Mouse (Mus musculus) layer of hippocampus, adult 18-20 months (tissue): ENCODE measurements at regions not wholly inside any gene's neighbourhood (a gene's known extent, or its start where the extent isn't known, plus 50 kb on each side); places are given as distances from the start of the nearest gene placed in this dataset.

Experiments used
- DNase-seq, 2 experiments: peaks; one replicate each; pipeline ENCODE4 v3.0.0; 2022; ENCODE audit warnings: low spot score in 2 of 2

DNA sequence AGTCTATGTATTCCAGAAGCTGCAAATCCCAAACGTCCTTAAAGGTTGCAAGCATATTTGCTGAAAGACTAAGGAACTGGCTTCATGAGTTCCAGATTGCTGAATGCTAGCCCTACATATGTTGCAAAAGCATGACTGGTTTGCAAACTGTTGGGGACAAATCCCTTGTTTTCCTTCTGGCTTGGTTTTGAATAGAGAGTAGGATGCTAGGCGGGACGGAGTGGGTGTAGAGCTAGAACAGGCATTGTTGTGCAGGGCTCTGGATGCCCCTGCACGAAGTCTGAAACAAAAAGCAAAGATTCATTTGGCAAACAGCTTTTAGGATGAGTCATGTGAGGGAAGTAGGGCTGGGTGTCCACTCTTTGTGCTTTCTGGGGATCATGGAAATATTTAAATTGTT, 500.9 kb upstream of the Cnksr2 start:
- peak; percentile 40 to 74 for DNase-seq

DNA sequence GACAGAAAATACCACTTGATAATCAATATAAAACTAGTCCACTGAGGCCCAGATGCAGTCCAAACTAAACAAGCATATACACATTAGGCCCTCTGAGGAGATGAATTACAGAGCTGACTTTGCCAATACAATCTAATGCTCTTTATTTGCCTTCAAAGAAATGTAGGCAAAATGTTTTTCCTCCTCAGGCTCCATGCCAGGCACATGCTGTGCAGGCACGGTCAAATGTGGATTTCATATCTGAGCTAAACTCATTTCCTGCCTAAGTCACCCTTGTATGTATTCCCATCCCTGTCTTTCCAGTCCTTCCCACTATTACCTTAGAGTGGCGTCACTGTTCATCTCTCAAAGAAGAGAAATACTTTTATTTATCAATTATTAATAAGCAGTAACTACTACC, 534.8 kb upstream of the Cnksr2 start:
- no peak for DNase-seq

DNA sequence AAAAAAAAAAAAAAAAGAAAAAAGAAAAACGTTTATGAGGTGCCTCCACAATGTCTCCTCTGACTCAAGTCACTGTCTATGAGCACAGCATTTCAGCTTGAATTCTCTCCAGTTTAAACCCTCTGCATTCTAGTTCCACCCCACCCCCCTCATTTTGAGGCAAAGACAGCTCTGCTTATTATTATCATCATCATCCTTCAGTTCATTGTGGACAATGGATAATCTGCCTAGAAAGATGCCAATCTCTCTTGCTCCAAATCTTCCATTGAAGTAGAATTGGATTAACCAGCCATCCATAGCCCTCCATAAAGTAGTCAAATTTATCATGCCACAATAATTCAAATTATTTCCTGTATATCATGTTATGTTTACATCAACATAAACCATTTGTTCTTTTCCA, 570.0 kb upstream of the Cnksr2 start:
- DNase-seq, result no peak

DNA sequence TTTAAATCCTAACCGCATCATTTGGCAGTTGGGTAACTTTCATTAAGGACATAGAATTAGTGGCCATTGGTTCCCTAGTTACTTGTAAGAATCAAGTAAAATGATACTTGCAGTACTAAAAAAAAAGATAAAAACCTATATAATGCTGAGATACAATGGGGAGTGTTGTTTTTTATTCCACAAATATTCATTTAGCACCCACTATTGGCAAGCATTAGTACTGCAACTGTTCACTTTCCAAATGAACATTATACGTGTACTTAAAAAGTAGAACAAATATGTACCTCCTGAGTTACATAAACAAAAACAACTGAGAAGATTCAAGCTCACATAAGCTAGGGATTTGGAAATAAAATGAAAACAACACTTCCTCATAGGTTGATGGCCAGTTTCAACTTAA, 570.5 kb upstream of the Cnksr2 start:
- DNase-seq, result no peak

DNA sequence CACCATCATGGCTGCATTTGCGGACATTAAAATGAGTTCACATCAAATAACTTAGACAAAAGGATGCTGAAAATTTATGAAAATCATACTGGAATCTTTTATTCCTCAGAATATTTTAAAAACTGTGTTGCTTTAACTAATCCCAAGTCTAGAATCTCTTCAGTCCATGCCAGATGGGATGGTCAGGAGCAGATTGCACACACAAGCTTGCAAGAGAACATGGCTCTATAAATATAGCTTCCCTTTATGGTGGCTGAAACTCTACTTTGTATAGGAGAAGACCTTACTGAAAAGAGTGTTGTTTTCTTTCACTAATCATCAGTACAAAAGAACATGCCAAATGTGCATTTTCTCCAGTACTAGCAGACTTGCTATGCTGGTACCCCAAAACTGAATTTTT, 570.9 kb upstream of the Cnksr2 start:
- peak in 1 of 2 experiments; percentile 52 for DNase-seq

DNA sequence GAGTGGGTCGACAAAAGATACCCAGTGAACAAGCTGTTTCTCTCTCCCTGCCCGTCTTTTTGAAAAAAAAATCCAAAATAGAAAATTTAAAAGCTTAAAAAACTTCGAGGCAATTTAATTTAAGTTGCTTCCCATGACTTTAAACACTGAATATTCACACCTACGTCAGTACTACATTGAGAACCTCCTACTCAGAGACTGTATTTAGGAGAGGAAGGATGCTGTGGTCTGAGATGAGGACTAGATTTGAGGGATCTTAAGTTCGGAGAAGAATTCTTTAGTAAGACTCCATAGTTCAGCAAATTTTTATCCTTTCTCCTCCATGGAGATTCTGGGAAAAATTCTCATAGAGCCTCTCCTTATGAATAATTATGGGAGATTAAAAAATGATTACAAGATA, 571.4 kb upstream of the Cnksr2 start:
- no peak for DNase-seq

DNA sequence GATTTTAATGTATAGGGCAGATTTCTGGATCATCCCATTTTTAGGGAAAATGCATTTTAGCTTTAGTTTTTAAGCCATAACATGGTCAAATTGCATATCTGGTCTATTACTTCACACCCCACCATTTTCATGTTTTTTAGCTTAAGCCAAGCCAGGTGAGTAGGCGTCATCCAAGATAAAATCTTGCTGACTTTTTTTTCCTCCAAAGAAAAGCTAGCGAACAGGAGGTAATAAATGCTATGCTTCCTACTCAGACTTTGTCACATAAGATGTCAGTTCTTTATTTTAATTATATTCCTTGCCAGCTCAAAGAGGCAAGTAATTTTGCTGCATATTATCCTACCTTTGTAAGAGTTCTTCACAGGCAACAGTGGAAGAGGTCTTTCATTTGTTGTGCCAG, 572.0 kb upstream of the Cnksr2 start:
- no peak for DNase-seq

DNA sequence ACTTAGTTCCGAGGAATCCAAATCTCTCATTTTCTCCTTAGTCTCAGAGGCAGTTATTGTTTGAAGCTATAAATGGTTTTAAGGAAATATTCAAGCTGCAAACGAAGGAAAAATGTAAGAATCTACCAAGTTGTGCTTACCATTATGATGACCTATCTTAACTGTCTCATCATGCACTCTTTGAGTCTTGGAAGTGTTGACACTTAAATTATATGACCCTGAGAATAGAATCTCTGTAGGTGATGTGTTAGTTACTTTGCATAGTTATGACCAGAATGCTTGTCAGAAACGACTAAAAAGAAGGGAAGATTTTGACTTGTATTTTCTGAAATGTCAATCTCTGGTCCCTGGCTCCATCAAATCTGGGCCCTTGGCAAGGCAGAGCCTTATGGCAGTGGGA, 582.7 kb upstream of the Rps6ka3 start:
- DNase-seq, result no peak

DNA sequence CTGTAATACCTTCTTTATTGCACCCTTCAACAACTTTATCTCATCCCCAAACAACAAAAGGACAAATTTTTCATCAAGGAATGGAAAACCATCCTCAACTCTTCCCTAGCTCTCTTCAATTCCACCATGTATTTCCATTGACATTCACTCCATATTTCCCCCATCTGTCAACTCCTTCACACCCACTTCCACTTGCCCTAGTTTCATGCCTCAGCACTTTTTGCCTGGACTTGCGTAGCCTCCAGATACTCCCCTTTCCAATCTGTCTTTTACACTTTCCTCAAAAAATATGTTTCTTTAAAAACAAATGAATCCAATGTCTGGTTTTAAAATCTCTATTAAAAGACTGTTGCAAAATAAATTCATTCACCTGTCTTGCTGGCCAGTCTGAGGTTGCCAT, 577.7 kb upstream of the Rps6ka3 start:
- DNase-seq, result peak in 1 of 2 experiments; percentile 18

DNA sequence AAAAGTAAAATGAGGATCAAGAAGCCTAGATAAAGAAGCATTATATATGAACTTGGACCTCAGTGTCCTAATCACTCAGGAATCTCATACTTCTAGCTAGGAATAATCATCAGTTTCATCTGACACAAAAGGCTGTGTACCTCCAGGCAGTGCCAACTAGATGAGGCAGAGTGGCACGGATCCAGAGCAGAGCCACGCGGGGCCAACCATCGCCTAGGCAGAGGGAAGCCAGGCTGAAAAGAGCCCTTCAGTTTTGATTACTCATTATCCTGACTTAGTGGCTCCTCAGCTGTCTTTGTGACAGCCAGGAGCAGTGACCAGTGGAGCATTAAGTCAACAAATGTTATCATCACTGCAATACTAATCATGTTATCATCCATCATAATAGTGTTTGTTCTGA, 557.9 kb upstream of the Rps6ka3 start:
- peak in 1 of 2 experiments; percentile 55 for DNase-seq

DNA sequence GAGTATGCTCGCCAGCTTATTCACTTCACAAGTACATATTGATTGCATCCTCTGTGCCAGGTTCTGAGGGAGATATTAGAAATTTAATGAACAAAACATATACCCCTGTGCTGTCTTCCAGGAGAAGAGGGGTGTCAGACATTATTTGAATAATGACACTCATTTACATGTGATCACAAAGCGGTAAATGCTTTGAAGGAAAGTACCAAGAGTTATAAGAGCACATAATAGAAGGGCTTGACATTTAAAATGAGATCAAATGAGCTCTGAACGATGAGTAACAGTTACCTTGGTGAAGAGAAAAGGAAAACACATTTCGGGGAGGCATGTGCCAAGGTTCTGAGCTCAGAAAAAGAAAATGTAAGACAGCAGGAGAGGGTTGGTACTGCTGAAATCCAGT, 553.9 kb upstream of the Rps6ka3 start:
- no peak for DNase-seq

DNA sequence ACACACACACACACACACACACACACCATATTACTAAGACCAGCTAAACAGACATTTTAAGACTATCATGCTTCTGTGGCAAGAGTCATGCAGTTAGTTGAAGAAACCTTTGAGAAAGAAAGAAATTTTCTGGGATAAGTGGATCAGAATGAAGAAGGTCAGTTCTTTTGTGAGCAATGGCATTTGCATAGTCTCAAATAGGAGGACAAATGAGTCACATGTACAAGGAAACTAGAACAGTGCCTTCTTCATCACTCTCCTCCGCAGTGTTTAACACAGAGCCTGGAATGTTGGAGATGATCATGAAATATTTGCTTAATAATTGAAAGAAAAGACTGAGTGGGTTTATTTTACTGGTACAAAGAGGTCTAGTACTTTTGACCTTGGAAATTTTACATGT, 515.9 kb upstream of the Rps6ka3 start:
- no peak for DNase-seq

DNA sequence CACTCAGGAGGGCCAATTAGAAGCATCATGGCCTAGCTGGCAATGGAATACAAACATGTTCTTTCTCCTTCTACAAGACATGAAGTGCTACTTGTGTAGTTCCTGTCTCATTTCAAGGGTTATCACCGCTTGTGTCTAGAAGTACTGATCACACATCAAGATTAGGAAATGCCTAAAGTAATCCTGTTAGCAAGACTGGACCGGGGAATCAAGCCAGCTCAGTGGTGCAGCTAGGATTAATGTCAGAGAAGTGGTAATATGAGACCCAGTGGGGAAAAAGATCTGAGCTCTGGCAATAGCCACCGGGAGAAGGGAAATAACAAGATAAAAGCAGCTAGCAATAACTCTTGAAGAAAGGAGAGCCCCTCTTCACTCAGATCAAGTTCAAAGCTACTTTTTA, 506.7 kb upstream of the Rps6ka3 start:
- no peak for DNase-seq

DNA sequence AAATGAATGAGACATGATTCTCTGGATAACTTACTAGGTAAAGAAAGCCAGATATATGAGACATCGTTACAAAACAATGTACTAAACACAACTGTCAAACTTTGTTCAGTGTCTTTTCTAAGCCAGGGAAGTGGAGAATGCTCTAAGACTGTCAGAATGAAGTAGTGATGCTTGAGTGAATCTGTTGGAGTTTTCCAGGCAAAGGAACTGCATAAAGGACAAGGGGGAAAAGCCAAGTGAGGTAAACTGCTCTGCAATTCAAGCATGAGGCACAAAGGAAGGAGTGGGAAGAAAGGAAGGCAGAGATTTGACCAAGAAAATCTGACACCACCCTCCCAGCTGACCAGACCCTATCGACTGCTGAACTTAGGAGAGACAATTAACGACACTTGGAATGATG, 500.3 kb upstream of the Rps6ka3 start:
- DNase-seq, result no peak

DNA sequence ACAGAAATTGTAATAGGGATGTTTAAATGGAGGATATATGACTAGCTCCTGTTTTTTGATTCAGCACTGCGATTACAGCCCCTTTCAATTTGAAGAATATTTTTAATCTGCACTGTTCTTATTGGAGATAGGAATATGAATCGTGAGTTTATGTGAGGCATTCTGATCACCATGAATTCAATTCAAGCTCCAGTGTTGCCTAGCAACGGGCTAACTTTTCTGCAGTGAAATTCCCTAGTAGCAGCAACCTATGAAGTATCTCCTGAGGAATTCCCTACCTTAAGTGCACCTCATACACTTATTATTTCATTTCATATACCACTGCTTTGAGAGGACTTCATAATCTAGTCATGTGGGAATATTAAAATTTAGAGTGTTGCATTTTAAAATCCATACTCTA, 465.4 kb upstream of the Rps6ka3 start:
- peak in 1 of 2 experiments; percentile 45 for DNase-seq

DNA sequence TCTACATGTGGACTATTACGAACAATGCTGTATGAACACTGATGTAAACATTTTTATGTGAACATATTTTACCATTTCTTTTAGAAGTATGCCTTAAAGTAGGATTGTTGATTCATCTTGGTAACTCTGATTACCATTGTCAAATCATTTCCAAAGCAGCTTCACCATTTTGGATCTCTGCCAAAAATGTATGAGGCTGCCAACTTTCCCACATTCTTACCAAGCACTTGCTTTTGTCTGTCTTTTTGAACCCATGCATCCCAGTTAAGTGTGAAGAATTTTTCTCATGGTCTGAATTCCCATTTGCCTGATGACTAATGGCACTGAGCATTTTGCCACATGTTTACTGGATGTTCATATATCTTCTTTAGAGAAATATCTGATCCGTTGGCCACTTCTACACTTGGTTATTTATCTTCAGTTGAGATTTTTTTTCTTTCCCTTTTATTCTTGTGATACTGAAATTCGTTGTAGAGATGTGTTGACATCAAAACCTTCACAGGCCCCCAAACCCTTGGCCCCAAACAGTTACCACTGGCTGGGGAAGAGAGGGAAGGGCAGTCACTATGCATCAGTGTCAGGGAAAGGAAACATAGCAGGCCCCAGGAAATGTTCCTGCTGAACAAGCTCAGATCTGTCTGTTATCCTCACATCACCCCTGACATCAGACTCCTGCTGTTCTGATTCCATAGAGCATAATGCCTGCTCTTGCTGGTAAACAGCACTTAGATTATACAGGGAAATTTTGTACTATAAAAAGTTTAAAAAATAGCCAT, 464.2 kb upstream of the Rps6ka3 start:
- DNase-seq, result no peak
